Mouse (Mus musculus): ENCODE results near the gene Pphln1. TPM values are rescaled to one million over a fixed set of nuclear protein-coding genes. Genes with fewer than 3 reads are reported as not detected.

Gene Pphln1
- total RNA-seq, 1 experiment: 34.9 TPM

DNA sequence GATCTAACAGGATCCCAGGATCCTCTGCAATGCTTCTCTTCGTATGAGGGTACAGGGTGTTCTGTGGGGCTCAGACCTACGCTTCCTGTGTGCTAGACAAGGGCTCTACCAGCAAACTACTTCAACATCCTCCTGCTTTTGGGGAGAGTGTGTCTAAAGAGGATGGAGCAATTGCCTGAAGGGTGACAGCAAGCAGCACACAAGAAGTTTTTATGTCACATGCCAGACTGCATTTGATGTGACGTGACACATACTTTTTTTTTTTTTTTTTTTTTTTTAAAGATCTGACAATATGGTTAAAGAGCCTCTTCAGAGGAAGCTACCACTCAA, 132.5 kb downstream of the Pphln1 start:
- TF ChIP-seq CHD2 (IDR thresholded peaks at IDR 0.05; ENCODE audit: low read depth, low read length): no peak
- no peak for TF ChIP-seq ZC3H11A (IDR thresholded peaks at IDR 0.05; ENCODE audit: borderline replicate concordance, low read depth, low read length)
- no peak for TF ChIP-seq MAFK (IDR thresholded peaks at IDR 0.05; ENCODE audit: insufficient read depth, low read depth, low read length)
- TF ChIP-seq HCFC1 (IDR thresholded peaks at IDR 0.05; ENCODE audit: borderline replicate concordance, insufficient read depth, low read length): no peak
- no peak for TF ChIP-seq ZNF384 (IDR thresholded peaks at IDR 0.05; ENCODE audit: low read depth, low read length)
- no peaks in the 10 kb centered on the region for H3K36me3 ChIP-seq (ENCODE audit: control insufficient read depth, insufficient read depth, low read length, poor library complexity, severe bottlenecking)
- in situ Hi-C loops (cut with MboI; ENCODE audit: low sequenced_read_pairs in 2 of 2, unreplicated experiment in 2 of 2): no loop called here
- no peak overlapping the region for H3K9ac ChIP-seq (ENCODE audit: insufficient read depth, low read depth, low read length, poor library complexity, severe bottlenecking)
- H3K9me3 ChIP-seq (ENCODE audit: control insufficient read depth, insufficient read depth, low read depth, low read length): no peaks in the 10 kb centered on the region
- no peaks in the 10 kb centered on the region for H3K4me1 ChIP-seq (ENCODE audit: control insufficient read depth in 2 of 2, insufficient read depth in 2 of 2, low read length in 2 of 2, poor library complexity in 1 of 2)
- no peak for DNase-seq (ENCODE audit: low read depth, low spot score)
- no peak overlapping the region for H3K4me3 ChIP-seq (ENCODE audit: insufficient read depth in 1 of 2, low read depth in 1 of 2, low read length in 2 of 2, poor library complexity in 1 of 2, severe bottlenecking in 1 of 2)
- H3K27ac ChIP-seq (ENCODE audit: insufficient read depth, low read depth, low read length, poor library complexity, severe bottlenecking): no peak overlapping the region

- Histone ChIP-seq H3K4me1 (ENCODE audit: control insufficient read depth in 2 of 2, insufficient read depth in 2 of 2, low read length in 2 of 2, poor library complexity in 1 of 2) (no peaks in the 10 kb centered on the region), H3K9me3 (ENCODE audit: control insufficient read depth, insufficient read depth, low read depth, low read length) (no peaks in the 10 kb centered on the region), H3K36me3 (ENCODE audit: control insufficient read depth, insufficient read depth, low read length, poor library complexity, severe bottlenecking) (no peaks in the 10 kb centered on the region), H3K4me3 (ENCODE audit: insufficient read depth in 1 of 2, low read depth in 1 of 2, low read length in 2 of 2, poor library complexity in 1 of 2, severe bottlenecking in 1 of 2) (no peak overlapping the region), H3K9ac (ENCODE audit: insufficient read depth, low read depth, low read length, poor library complexity, severe bottlenecking) (no peak overlapping the region), H3K27ac (ENCODE audit: insufficient read depth, low read depth, low read length, poor library complexity, severe bottlenecking) (no peak overlapping the region)
- DNase-seq (ENCODE audit: low read depth, low spot score): no peak
- TF ChIP-seq ZC3H11A (IDR thresholded peaks at IDR 0.05; ENCODE audit: borderline replicate concordance, low read depth, low read length) (no peak), CHD2 (IDR thresholded peaks at IDR 0.05; ENCODE audit: low read depth, low read length) (no peak), ZNF384 (IDR thresholded peaks at IDR 0.05; ENCODE audit: low read depth, low read length) (no peak), HCFC1 (IDR thresholded peaks at IDR 0.05; ENCODE audit: borderline replicate concordance, insufficient read depth, low read length) (no peak), MAFK (IDR thresholded peaks at IDR 0.05; ENCODE audit: insufficient read depth, low read depth, low read length) (no peak)
- in situ Hi-C loops (cut with MboI; ENCODE audit: low sequenced_read_pairs in 2 of 2, unreplicated experiment in 2 of 2): no loop called here
Measured at GRCm38 (mm10) chr15:93536191-93536590, 138.0 kb downstream of the Pphln1 start.

DNA sequence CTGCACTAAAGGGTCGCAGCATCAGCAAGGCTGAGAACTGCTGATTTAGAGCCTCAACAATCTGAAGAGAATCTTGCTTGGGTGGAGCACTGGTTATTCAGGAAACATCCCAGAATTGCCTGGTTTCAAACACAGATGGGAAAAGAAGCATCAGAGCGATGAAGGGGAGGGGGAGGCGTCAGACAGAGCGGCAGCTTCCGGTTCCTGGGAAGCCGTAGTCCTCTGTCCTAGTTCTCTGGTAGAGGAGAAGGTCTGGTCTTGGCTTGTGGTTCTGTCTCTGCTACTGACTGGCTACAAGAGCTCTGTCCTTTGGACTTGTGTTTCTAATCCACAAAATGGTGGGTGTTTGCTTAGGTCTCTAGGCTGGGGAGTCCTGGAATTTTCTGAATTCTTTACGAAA, 139.6 kb downstream of the Pphln1 start:
- Histone ChIP-seq H3K36me3 (ENCODE audit: control insufficient read depth, insufficient read depth, low read length, poor library complexity, severe bottlenecking) (no peaks in the 10 kb centered on the region), H3K9me3 (ENCODE audit: control insufficient read depth, insufficient read depth, low read depth, low read length) (no peaks in the 10 kb centered on the region), H3K27ac (ENCODE audit: insufficient read depth, low read depth, low read length, poor library complexity, severe bottlenecking) (no peak overlapping the region), H3K4me1 (ENCODE audit: control insufficient read depth in 2 of 2, insufficient read depth in 2 of 2, low read length in 2 of 2, poor library complexity in 1 of 2) (no peaks in the 10 kb centered on the region), H3K9ac (ENCODE audit: insufficient read depth, low read depth, low read length, poor library complexity, severe bottlenecking) (no peak overlapping the region), H3K4me3 (ENCODE audit: insufficient read depth in 1 of 2, low read depth in 1 of 2, low read length in 2 of 2, poor library complexity in 1 of 2, severe bottlenecking in 1 of 2) (no peak overlapping the region)
- in situ Hi-C loops (cut with MboI; ENCODE audit: low sequenced_read_pairs in 2 of 2, unreplicated experiment in 2 of 2): no loop called here
- TF ChIP-seq CHD2 (IDR thresholded peaks at IDR 0.05; ENCODE audit: low read depth, low read length): no peak
- TF ChIP-seq ZNF384 (IDR thresholded peaks at IDR 0.05; ENCODE audit: low read depth, low read length): no peak
- no peak for TF ChIP-seq MAFK (IDR thresholded peaks at IDR 0.05; ENCODE audit: insufficient read depth, low read depth, low read length)
- no peak for TF ChIP-seq HCFC1 (IDR thresholded peaks at IDR 0.05; ENCODE audit: borderline replicate concordance, insufficient read depth, low read length)
- TF ChIP-seq ZC3H11A (IDR thresholded peaks at IDR 0.05; ENCODE audit: borderline replicate concordance, low read depth, low read length): no peak
- DNase-seq (ENCODE audit: low read depth, low spot score): no peak

GRCm38 (mm10) chr15:93538551-93539205, 140.5 kb downstream of the Pphln1 start:
- no peak overlapping the region for H3K27ac ChIP-seq (ENCODE audit: insufficient read depth, low read depth, low read length, poor library complexity, severe bottlenecking)
- no peaks in the 10 kb centered on the region for H3K36me3 ChIP-seq (ENCODE audit: control insufficient read depth, insufficient read depth, low read length, poor library complexity, severe bottlenecking)
- H3K9ac ChIP-seq (ENCODE audit: insufficient read depth, low read depth, low read length, poor library complexity, severe bottlenecking): no peak overlapping the region
- H3K4me3 ChIP-seq (ENCODE audit: insufficient read depth in 1 of 2, low read depth in 1 of 2, low read length in 2 of 2, poor library complexity in 1 of 2, severe bottlenecking in 1 of 2): no peak overlapping the region
- no peak for DNase-seq (ENCODE audit: low read depth, low spot score)
- TF ChIP-seq MAFK (IDR thresholded peaks at IDR 0.05; ENCODE audit: insufficient read depth, low read depth, low read length): no peak
- TF ChIP-seq ZNF384 (IDR thresholded peaks at IDR 0.05; ENCODE audit: low read depth, low read length): no peak
- no peak for TF ChIP-seq CHD2 (IDR thresholded peaks at IDR 0.05; ENCODE audit: low read depth, low read length)
- no peak for TF ChIP-seq ZC3H11A (IDR thresholded peaks at IDR 0.05; ENCODE audit: borderline replicate concordance, low read depth, low read length)
- TF ChIP-seq HCFC1 (IDR thresholded peaks at IDR 0.05; ENCODE audit: borderline replicate concordance, insufficient read depth, low read length): no peak
- in situ Hi-C loops (cut with MboI; ENCODE audit: low sequenced_read_pairs in 2 of 2, unreplicated experiment in 2 of 2): no loop called here
- no peaks in the 10 kb centered on the region for H3K4me1 ChIP-seq (ENCODE audit: control insufficient read depth in 2 of 2, insufficient read depth in 2 of 2, low read length in 2 of 2, poor library complexity in 1 of 2)
- no peaks in the 10 kb centered on the region for H3K9me3 ChIP-seq (ENCODE audit: control insufficient read depth, insufficient read depth, low read depth, low read length)
